Mouse (Mus musculus) kidney, adult 2 months (tissue): ENCODE results near the gene Tgoln1.

ENCODE experiments used
- CTCF ChIP-seq: fragments of 200-500 bp; conservative IDR thresholded peaks from 2 replicates; pipeline ENCODE4 v1.5.1; 2011; ENCODE audit warnings: low read depth, mild to moderate bottlenecking, control low read depth, low read length, moderate library complexity, mixed read lengths; ENCODE audit not compliant: insufficient read depth, insufficient read length
- POLR2A ChIP-seq: fragments of 200-500 bp; IDR thresholded peaks from one replicate; pipeline ENCODE4 v1.6.1; 2011; ENCODE audit warnings: low read depth, low read length, control low read depth

- TF ChIP-seq CTCF (no peak), POLR2A (no peak)
Observed at GRCm38 (mm10) chr6:72660391-72660720, 43.6 kb upstream of the Tgoln1 start.
